Mouse (Mus musculus): ENCODE measurements around the gene Hnrnpl.

GRCm38 (mm10) chr7:28819571-28819970 is 11.2 kb downstream of the Hnrnpl start:
- TF ChIP-seq CTCF (IDR thresholded peaks at IDR 0.05; ENCODE audit: low read depth) (no peak), EP300 (IDR thresholded peaks at IDR 0.05; ENCODE audit: low read depth) (no peak)
